Mouse (Mus musculus) gastrocnemius, postnatal 4 days (tissue): ENCODE results near the gene Eef1a2. TPM values are rescaled to one million over a fixed set of nuclear protein-coding genes. Genes with fewer than 3 reads are reported as not detected.

Experiments used
- total RNA-seq, 2 experiments: library from RNA; stranded (reverse); gene quantifications; 2 replicates each; pipeline ENCODE4 v1.2.3; 2021

Eef1a2 gene
- total RNA-seq, 2 experiments from 2014 or later, result 639 to 677 TPM

Other genes with a start within 250 kb of the Eef1a2 start
- gene Ythdf1, start 236.1 kb downstream of the Eef1a2 start, total RNA-seq, result 10 to 100 TPM; 42.2 to 48.3 TPM
- not detected for gene Birc7, start 228.0 kb downstream of the Eef1a2 start, total RNA-seq
- gene Nkain4, start 202.3 kb downstream of the Eef1a2 start, total RNA-seq, result 1 to 10 TPM; 2.5 to 3.6 TPM
- gene Arfgap1, start 189.8 kb downstream of the Eef1a2 start, total RNA-seq, result 10 to 100 TPM; 69.0 to 73.9 TPM
- 10 to 100 TPM; 11.1 to 13.1 TPM for gene Col20a1, start 170.5 kb downstream of the Eef1a2 start, total RNA-seq
- 1 to 10 TPM; 2.9 to 3.8 TPM for gene Chrna4, start 113.5 kb downstream of the Eef1a2 start, total RNA-seq
- not detected for gene Kcnq2, start 21.7 kb downstream of the Eef1a2 start, total RNA-seq
- gene Ppdpf, start 30.2 kb upstream of the Eef1a2 start, total RNA-seq, result 10 to 100 TPM; 67.4 to 71.2 TPM
- under 1 TPM in 1 of 2 experiments, not detected in 1; 0.10 TPM for gene Ptk6, start 45.8 kb upstream of the Eef1a2 start, total RNA-seq
- gene Srms, start 56.2 kb upstream of the Eef1a2 start, total RNA-seq, result not detected
- gene Fndc11, start 63.0 kb upstream of the Eef1a2 start, total RNA-seq, result not detected
- 1 to 10 TPM; 4.5 to 6.0 TPM for gene Helz2, start 85.0 kb upstream of the Eef1a2 start, total RNA-seq
- gene Gmeb2, start 131.0 kb upstream of the Eef1a2 start, total RNA-seq, result 10 to 100 TPM; 12.1 to 14.5 TPM
- under 1 TPM; 0.32 to 0.47 TPM for gene Stmn3, start 157.5 kb upstream of the Eef1a2 start, total RNA-seq
- gene Rtel1, start 162.7 kb upstream of the Eef1a2 start, total RNA-seq, result 10 to 100 TPM; 37.0 to 40.9 TPM
- 10 to 100 TPM; 23.3 to 26.2 TPM for gene Zgpat, start 207.9 kb upstream of the Eef1a2 start, total RNA-seq
- gene Arfrp1, start 208.4 kb upstream of the Eef1a2 start, total RNA-seq, result 10 to 100 TPM; 31.6 to 32.4 TPM
- gene Lime1, start 223.1 kb upstream of the Eef1a2 start, total RNA-seq, result 10 to 100 TPM; 10.9 to 17.8 TPM